Mouse (Mus musculus) liver, adult 2 months (tissue): ENCODE measurements around the gene Ccdc148.

Experiments used
- CTCF ChIP-seq: fragments of 200-500 bp; IDR thresholded peaks from 2 replicates; pipeline ENCODE4 v1.5.1; 2011; ENCODE audit warnings: low read depth, low read length, control low read depth
- POLR2A ChIP-seq: fragments of 200-500 bp; IDR thresholded peaks from 2 replicates; pipeline ENCODE4 v1.6.1; 2011; ENCODE audit warnings: low read length, control low read depth; ENCODE audit not compliant: insufficient read depth; ENCODE audit errors: extremely low read depth

DNA sequence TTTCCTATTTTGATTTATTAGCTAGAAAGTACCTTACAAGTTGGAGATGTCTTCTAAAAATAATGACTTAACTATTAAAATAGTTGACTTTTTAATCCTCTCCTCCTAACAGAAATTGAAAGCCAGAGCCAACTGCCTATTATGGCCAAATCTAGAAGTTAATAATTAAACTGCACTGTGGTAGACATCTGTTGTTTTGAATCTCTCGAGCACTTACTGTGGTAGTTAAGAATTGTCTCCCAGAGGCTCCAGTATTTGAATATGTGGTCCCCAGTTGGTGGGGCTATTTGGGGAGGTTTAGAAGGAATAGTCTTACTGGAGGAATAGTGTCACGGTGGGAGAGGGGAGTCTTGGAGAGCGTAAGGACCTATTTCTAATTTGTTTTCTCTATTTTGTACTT, 319.5 kb downstream of the Ccdc148 start:
- TF ChIP-seq CTCF (no peak), POLR2A (no peak)
